Mouse (Mus musculus): ENCODE measurements around the gene Tent5c. TPM values are rescaled to one million over a fixed set of nuclear protein-coding genes. Genes with fewer than 3 reads are reported as not detected.
A peak's percentile ranks its signal among the peaks of the same experiment; 100 is the strongest.
"Not testable (repeated sequence)": the region's sequence is repeated elsewhere in the genome, so short reads cannot be mapped to it uniquely, and the experiment has no call there.

The Tent5c gene
- polyA plus RNA-seq, 1 experiment from 2014 or later: 8.0 TPM

GRCm38 (mm10) chr3:100430731-100431130, 58.4 kb downstream of the Tent5c start:
- 77% methylated on average over 1 of the region's 1 CpGs for WGBS
- no peak overlapping the region for H3K4me3 ChIP-seq
- no peaks in the 10 kb centered on the region for H3K9me3 ChIP-seq
- no peaks in the 10 kb centered on the region for H3K27me3 ChIP-seq
- H3K36me3 ChIP-seq: no peaks in the 10 kb centered on the region
- H3K4me1 ChIP-seq: no peaks in the 10 kb centered on the region
- no peak overlapping the region for H3K9ac ChIP-seq (replicated peaks)
- ATAC-seq (ENCODE audit: low FRiP score, low read depth): no peak
- no peak overlapping the region for H3K27ac ChIP-seq (replicated peaks)
- no peak overlapping the region for H3K4me2 ChIP-seq (replicated peaks)

DNA sequence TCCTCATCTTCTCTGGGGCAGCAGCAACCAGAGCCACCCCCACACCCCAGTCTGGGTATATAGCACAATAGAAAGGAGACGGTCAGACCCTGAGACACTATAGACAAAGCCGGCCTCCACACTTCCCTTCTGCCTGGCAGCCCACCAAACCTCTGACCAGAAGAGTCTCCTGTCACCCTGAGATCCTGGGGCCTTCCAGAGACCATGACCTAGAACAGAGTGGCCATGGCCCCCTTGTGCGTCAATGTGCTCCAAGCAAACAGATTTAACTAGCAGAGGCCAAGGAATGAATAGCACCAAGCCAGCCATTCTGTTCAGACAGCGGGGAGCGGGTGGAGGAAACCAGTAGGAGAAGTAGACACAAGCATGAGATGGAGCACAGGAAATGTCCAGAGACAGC, 59.0 kb downstream of the Tent5c start:
- H3K4me1 ChIP-seq: no peaks in the 10 kb centered on the region
- no peak overlapping the region for H3K4me3 ChIP-seq
- WGBS: 92% methylated on average over 5 of the region's 5 CpGs
- ATAC-seq (ENCODE audit: low FRiP score, low read depth): no peak
- no peaks in the 10 kb centered on the region for H3K36me3 ChIP-seq
- no peaks in the 10 kb centered on the region for H3K9me3 ChIP-seq
- H3K9ac ChIP-seq (replicated peaks): no peak overlapping the region
- H3K4me2 ChIP-seq (replicated peaks): no peak overlapping the region
- H3K27ac ChIP-seq (replicated peaks): no peak overlapping the region
- no peaks in the 10 kb centered on the region for H3K27me3 ChIP-seq

GRCm38 (mm10) chr3:100429667-100430066, 59.5 kb downstream of the Tent5c start:
- Histone ChIP-seq H3K4me3 (no peak overlapping the region), H3K27ac (replicated peaks) (no peak overlapping the region), H3K9me3 (no peaks in the 10 kb centered on the region), H3K36me3 (no peaks in the 10 kb centered on the region), H3K9ac (replicated peaks) (no peak overlapping the region), H3K27me3 (no peaks in the 10 kb centered on the region), H3K4me1 (no peaks in the 10 kb centered on the region), H3K4me2 (replicated peaks) (no peak overlapping the region)
- WGBS: 72% methylated on average over 4 of the region's 4 CpGs
- no peak for ATAC-seq (ENCODE audit: low FRiP score, low read depth)

DNA sequence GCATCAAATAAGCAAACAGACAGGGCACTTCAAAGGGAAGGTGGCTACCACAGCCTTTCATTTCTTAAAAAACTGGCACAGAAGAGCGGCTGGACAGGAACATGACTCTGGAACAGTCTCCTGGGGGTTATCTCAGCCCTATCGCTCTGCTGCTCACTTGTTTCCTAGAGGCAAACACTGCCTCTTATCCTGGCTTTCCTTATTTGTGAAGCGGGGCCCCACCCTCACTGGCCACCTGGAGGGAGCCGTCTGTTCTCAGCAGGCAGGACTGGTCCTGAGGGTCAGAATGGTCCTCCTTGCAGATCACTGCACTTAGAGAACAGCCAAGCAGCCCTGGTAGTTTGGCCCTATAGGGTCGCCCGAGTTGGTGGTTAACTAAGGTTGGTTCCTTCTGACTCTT, 61.6 kb downstream of the Tent5c start:
- H3K4me3 ChIP-seq: no peak overlapping the region
- WGBS: 59% methylated on average over 6 of the region's 6 CpGs
- no peak overlapping the region for H3K4me2 ChIP-seq (replicated peaks)
- H3K36me3 ChIP-seq: no peaks in the 10 kb centered on the region
- no peaks in the 10 kb centered on the region for H3K9me3 ChIP-seq
- no peaks in the 10 kb centered on the region for H3K27me3 ChIP-seq
- no peak overlapping the region for H3K9ac ChIP-seq (replicated peaks)
- no peak overlapping the region for H3K27ac ChIP-seq (replicated peaks)
- H3K4me1 ChIP-seq: no peaks in the 10 kb centered on the region
- no peak for ATAC-seq (ENCODE audit: low FRiP score, low read depth)

DNA sequence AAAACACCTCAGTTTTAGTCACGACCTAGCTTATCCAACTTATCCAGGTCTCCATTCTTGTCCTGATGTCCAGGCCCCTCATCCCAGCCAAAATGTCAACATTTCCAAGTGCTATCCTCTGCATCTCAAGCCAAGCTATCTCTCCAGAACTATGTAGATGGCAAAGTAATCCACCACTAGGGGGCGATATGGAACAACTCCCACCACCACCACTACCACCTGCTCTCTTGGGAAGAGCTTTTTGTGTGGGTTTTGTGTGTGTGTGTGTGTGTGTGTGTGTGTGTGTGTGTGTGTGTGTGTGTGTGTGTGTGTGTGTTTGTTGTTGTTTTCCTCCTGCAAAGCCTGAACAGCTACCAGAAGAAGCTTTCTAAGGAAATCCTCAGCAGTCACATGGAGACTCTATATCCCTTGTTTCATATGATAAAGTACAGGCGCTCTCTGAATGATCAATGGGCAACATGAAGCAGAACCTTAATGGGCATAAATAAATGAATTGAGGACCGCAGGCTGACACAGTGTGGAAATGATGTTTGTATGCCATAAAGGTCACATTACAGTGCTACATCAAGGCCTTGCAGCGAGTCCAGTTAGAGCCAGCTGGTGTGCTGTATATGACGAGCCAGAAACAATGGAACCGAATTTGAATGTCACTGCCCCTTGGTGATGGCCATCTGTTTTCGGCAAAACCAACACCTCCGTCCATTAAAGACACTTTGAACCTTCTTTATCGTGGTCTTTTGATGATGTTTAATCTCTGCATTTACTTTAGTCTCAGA, 66.5 kb downstream of the Tent5c start:
- Histone ChIP-seq H3K4me3 (no peak overlapping the region), H3K9me3 (no peaks in the 10 kb centered on the region), H3K27me3 (no peaks in the 10 kb centered on the region; the same call in 1 of the 2 replicates), H3K9ac (replicated peaks) (no peak overlapping the region), H3K4me1 (peaks cover 7% of the 10 kb centered on the region), H3K36me3 (no peaks in the 10 kb centered on the region), H3K4me2 (replicated peaks) (no peak overlapping the region), H3K27ac (replicated peaks) (no peak overlapping the region)
- no peak; the same call in 1 of the 2 replicates for ATAC-seq (ENCODE audit: low FRiP score, low read depth)
- WGBS: 75% methylated on average over 10 of the region's 10 CpGs

DNA sequence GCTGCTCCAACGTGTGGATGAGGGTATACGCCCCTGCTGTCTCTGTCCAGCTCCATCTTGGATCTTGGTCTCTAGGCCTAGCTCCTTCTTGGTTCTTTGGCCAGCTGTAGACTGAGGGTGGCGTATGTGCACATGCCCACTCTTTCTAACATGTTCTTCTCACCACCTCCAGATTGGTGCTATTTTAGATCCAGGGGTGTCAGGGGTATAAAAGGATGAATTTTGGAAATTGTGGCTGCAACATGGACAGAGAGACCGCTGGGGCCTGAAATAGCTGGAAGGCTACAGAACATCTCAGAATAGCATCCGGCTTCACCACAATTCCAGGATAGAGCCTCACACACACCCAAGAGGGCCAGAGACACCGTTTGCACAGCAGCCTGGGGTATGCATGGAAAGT, 67.8 kb downstream of the Tent5c start:
- Histone ChIP-seq H3K27ac (replicated peaks) (no peak overlapping the region), H3K4me1 (peaks cover 11% of the 10 kb centered on the region), H3K4me3 (no peak overlapping the region), H3K9me3 (no peaks in the 10 kb centered on the region), H3K9ac (replicated peaks) (no peak overlapping the region), H3K27me3 (no peaks in the 10 kb centered on the region; the same call in 1 of the 2 replicates), H3K36me3 (no peaks in the 10 kb centered on the region), H3K4me2 (replicated peaks) (no peak overlapping the region)
- no peak for ATAC-seq (ENCODE audit: low FRiP score, low read depth)
- WGBS: 88% methylated on average over 6 of the region's 6 CpGs

DNA sequence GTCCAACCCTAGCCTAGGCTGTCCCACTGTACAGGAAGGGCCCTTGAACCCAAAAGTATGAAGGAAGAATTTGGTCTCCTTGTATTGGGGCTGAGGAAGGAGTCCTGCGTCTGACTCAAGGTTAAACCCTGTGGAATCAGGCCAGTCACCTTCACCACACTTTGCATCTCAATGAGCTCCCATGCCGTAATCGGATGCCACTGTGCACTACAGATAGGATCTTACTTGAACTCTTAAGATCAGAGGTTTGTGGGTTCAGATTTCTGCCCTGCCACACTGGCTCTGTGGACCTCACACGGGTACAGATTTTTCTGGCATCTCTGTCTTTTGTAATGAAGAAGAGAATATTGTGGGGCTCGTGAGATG, 68.5 kb downstream of the Tent5c start:
- WGBS: 74% methylated on average over 5 of the region's 5 CpGs
- H3K27ac ChIP-seq (replicated peaks): no peak overlapping the region
- no peak for ATAC-seq (ENCODE audit: low FRiP score, low read depth)
- H3K4me1 ChIP-seq: peaks cover 11% of the 10 kb centered on the region
- H3K36me3 ChIP-seq: no peaks in the 10 kb centered on the region
- H3K9ac ChIP-seq (replicated peaks): no peak overlapping the region
- no peaks in the 10 kb centered on the region for H3K9me3 ChIP-seq
- H3K27me3 ChIP-seq: no peaks in the 10 kb centered on the region; the same call in 1 of the 2 replicates
- no peak overlapping the region for H3K4me2 ChIP-seq (replicated peaks)
- no peak overlapping the region for H3K4me3 ChIP-seq

DNA sequence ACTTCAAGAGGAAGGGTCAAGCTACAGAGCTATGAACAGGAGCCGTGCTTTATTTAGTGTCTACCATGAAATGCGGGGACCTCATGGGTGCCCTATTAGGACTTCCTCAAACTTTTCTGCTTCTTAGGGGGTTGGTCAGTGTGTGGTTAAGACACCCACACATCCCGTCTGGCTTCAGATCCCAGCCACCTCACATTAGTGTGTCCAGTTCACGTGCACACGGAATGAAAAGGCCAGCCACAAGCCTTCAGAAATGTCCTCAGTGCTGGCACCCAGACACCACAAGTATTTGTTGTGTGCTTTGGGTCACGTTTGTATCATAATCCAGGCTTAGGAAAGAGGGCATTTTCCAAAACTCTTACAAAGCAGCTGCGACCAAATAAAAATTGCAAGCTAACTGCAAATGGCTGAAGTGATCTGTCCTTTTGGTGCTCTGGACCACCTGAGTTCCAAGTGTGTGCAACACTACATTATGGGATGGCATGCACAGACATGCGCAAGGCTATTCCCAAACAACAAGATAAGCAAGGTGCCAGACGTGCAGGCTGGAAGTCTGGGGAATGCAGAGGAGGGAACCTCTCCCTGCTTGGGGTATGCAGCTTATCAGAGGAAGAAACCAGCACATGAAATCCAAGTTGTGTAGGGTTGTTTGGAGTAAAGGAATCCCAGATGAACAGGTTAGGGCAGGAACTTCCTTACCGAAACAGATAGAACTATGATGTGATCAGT, 69.0 kb downstream of the Tent5c start:
- 81% methylated on average over 10 of the region's 10 CpGs for WGBS
- Histone ChIP-seq H3K9me3 (no peaks in the 10 kb centered on the region), H3K4me1 (peaks cover 11% of the 10 kb centered on the region), H3K9ac (replicated peaks) (no peak overlapping the region), H3K27ac (replicated peaks) (no peak overlapping the region), H3K4me2 (replicated peaks) (no peak overlapping the region), H3K4me3 (no peak overlapping the region), H3K27me3 (no peaks in the 10 kb centered on the region; the same call in 1 of the 2 replicates), H3K36me3 (no peaks in the 10 kb centered on the region)
- no peak for ATAC-seq (ENCODE audit: low FRiP score, low read depth)

DNA sequence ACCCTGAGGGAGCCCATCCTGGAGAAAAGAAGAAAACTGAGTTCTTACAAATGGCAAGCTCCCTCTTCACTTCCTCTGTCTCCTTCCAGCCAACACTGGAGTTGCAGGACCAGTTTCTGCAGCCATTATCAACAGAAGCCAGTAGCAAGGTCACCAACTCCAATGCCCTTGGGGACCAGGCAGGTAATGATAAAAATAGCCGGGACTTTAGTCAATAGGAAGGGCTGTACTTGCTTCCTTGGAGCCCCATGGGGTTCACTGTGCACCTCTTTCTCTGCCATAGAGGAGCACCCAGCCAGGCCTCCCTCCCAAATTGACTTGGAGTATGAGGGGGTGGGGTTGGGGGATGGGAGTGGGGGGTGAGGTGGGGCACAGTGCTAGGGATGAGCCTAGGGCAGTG, 70.7 kb downstream of the Tent5c start:
- Histone ChIP-seq H3K9ac (replicated peaks) (no peak overlapping the region), H3K36me3 (no peaks in the 10 kb centered on the region), H3K27ac (replicated peaks) (no peak overlapping the region), H3K4me2 (replicated peaks) (no peak overlapping the region), H3K4me3 (no peak overlapping the region), H3K9me3 (no peaks in the 10 kb centered on the region), H3K27me3 (no peaks in the 10 kb centered on the region; the same call in 1 of the 2 replicates), H3K4me1 (peaks cover 11% of the 10 kb centered on the region)
- no peak for ATAC-seq (ENCODE audit: low FRiP score, low read depth)
- WGBS: 70% methylated on average over 1 of the region's 1 CpGs

GRCm38 (mm10) chr3:100417772-100418311, 71.3 kb downstream of the Tent5c start:
- H3K9me3 ChIP-seq: no peaks in the 10 kb centered on the region
- WGBS: 10% methylated on average over 10 of the region's 10 CpGs
- peaks cover 11% of the 10 kb centered on the region for H3K4me1 ChIP-seq
- H3K4me2 ChIP-seq (replicated peaks): peak overlapping the region; percentile 34
- no peaks in the 10 kb centered on the region for H3K36me3 ChIP-seq
- peak; percentile 44; the same call in 1 of the 2 replicates for ATAC-seq (ENCODE audit: low FRiP score, low read depth)
- no peak overlapping the region for H3K27ac ChIP-seq (replicated peaks)
- H3K9ac ChIP-seq (replicated peaks): no peak overlapping the region
- H3K27me3 ChIP-seq: no peaks in the 10 kb centered on the region; the same call in 1 of the 2 replicates
- no peak overlapping the region for H3K4me3 ChIP-seq

DNA sequence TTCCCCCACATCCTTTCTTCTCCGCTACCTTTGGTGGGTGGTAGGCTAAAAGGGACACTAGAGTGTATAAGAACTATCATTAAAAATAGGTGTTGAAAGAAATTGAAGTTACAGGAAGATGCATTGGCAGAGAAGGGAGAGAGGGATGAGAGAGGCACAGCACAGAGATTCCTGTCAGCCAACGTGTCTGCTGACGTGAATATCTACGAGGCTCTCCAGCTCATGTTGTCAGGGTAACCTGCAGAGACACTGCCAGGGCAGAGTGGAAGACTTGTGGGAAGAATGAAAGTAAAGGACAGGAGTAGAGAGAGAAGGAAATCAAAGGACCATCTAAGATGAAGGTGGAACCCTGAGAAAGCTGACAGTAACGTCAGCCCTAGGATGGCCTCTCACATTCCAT, 73.5 kb downstream of the Tent5c start:
- 82% methylated on average over 5 of the region's 5 CpGs for WGBS
- H3K27me3 ChIP-seq: no peaks in the 10 kb centered on the region; the same call in 1 of the 2 replicates
- no peak overlapping the region for H3K4me2 ChIP-seq (replicated peaks)
- no peaks in the 10 kb centered on the region for H3K9me3 ChIP-seq
- no peak overlapping the region for H3K27ac ChIP-seq (replicated peaks)
- no peak overlapping the region for H3K9ac ChIP-seq (replicated peaks)
- H3K36me3 ChIP-seq: no peaks in the 10 kb centered on the region
- no peak for ATAC-seq (ENCODE audit: low FRiP score, low read depth)
- H3K4me1 ChIP-seq: peaks cover 11% of the 10 kb centered on the region
- no peak overlapping the region for H3K4me3 ChIP-seq

DNA sequence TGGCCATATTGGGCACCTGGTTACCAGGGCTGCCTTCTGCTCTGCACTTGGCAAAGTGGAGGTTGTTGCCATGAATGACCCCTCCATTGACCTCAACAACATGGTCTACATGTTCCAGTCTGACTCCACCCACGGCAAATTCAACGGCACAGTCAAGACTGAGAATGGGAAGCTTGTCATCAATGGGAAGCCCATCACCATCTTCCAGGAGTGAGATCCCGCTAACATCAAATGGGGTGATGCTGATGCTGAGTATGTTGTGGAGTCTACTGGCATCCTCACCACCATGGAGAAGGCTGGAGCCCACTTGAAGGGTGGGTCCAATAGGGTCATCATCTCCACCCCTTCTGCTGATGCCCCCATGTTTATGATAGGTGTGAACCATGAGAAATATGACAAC, 75.5 kb downstream of the Tent5c start:
- H3K27me3 ChIP-seq; H3K4me3 ChIP-seq; H3K27ac ChIP-seq (replicated peaks); H3K36me3 ChIP-seq; H3K4me2 ChIP-seq (replicated peaks); ATAC-seq (ENCODE audit: low FRiP score, low read depth); H3K9ac ChIP-seq (replicated peaks); H3K9me3 ChIP-seq: not testable (repeated sequence)
- peaks cover 11% of the 10 kb centered on the region for H3K4me1 ChIP-seq
- WGBS: 95% methylated on average over 3 of the region's 3 CpGs
